Mouse (Mus musculus) gastrocnemius, postnatal 36 days (tissue): ENCODE data around the gene Lypd4. TPM values are rescaled to one million over a fixed set of nuclear protein-coding genes. Genes with fewer than 3 reads are reported as not detected.
A peak's percentile ranks its signal among the peaks of the same experiment; 100 is the strongest.

Experiments
- DNase-seq, 2 experiments: peaks; one replicate each; pipeline ENCODE4 v3.0.0; 2022
- intact Hi-C: fragments of 180-260 bp; cut with DNase I; formaldehyde crosslinking; loops from one replicate; pipeline ENCODE4 v1.15.1; 2025
- total RNA-seq, 2 experiments: library from RNA; stranded (reverse); gene quantifications; 2 replicates each; pipeline ENCODE4 v1.2.3; 2021

The Lypd4 gene
- total RNA-seq, 2 experiments from 2014 or later, result not detected

DNA sequence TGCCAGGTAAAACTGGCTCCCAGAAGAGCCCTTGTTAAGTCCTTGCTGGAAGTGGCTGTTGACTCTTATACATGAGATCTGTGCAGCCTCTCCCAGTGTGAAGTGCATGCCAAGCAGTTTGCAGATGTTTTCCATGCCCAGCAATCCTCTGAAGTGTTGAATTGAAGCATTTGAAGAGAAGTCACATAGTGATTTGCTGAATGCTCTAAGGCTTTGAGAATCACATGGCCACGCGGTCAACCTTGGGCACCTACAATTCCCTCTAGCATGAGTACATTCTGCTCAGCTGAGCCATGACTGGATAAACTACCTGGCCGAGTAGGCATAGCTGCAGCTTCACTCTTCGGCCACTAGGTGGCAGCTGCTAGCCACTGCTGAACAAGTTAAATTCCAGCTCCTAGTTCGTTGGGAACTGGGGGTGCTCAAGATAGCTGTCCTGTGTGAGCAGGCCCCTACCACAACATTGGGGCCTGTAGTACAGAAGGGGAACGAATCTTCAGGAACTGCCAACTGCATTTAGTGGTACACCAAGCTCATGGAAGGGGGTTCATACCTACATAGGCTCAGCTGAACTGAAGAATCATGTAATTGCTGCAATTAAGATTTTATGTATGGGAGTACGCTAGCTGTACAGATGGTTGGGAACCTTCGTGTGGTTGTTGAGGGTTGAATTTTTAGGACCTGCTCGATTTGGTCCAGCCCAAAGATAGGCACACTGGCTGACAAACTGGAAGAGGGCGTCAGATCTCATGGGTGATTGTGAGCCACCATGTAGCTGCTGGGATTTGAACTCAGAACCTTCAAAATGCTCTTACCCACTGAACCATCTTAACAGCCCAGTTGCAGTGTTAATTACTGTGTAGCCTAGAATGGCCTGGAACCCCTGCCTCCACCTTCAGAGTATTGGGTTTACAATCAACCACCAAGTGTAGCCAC is 20.8 kb upstream of the Lypd4 start:
- peak; percentile 39 to 42 for DNase-seq
- intact Hi-C loops, result loop anchor here (2.0 to 5.0 kb wide), 2 partner anchors 14 to 62 kb away; no protein-coding TSS in a partner anchor

GRCm38 (mm10) chr7:24889431-24890220 is 19.9 kb upstream of the Lypd4 start:
- intact Hi-C loops, result loop anchor here (2.0 to 10.0 kb wide), 3 partner anchors 15 to 385 kb away; partner anchors contain the start of gene Zfp428
- no peak for DNase-seq

DNA sequence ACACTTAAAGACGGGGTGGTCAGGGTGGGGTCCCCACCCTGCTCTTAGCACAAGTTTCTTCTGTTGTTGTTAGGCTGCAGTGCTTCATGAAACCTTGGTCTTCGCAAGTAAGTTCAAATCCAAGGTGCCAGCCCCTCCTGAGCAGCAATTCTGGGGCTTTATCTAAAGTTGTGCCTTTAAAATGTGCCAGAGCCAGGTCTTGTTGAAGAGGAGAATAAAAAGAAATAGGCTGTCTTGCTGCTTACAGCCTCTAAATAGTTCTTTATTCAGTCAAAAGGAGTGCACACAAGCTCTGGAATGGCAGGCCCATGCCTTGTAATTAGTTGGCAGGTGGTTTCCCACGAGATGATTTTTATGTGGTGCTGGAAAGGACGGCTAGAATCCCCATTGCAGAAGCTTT is 17.4 kb upstream of the Lypd4 start:
- intact Hi-C loops, result loop anchor here (10.0 kb wide), 1 partner anchor 382 kb away; the partner anchor contains the start of gene Zfp428
- no peak for DNase-seq

GRCm38 (mm10) chr7:24886308-24886633 is 16.5 kb upstream of the Lypd4 start:
- DNase-seq, result no peak
- intact Hi-C loops, result loop anchor here (10.0 kb wide), 1 partner anchor 381 kb away; the partner anchor contains the start of gene Zfp428

- no peak for DNase-seq
Observed at GRCm38 (mm10) chr7:24885468-24886307, 15.9 kb upstream of the Lypd4 start.

GRCm38 (mm10) chr7:24884693-24885291 is 15.1 kb upstream of the Lypd4 start:
- no peak for DNase-seq
- intact Hi-C loops, result loop anchor here (10.0 kb wide), 1 partner anchor 380 kb away; the partner anchor contains the start of gene Zfp428

More at GRCm38 (mm10) chr7:24885468-24886307, 15.9 kb upstream of the Lypd4 start:
- intact Hi-C loops, result loop anchor here (10.0 kb wide), 1 partner anchor 381 kb away; the partner anchor contains the start of gene Zfp428

DNA sequence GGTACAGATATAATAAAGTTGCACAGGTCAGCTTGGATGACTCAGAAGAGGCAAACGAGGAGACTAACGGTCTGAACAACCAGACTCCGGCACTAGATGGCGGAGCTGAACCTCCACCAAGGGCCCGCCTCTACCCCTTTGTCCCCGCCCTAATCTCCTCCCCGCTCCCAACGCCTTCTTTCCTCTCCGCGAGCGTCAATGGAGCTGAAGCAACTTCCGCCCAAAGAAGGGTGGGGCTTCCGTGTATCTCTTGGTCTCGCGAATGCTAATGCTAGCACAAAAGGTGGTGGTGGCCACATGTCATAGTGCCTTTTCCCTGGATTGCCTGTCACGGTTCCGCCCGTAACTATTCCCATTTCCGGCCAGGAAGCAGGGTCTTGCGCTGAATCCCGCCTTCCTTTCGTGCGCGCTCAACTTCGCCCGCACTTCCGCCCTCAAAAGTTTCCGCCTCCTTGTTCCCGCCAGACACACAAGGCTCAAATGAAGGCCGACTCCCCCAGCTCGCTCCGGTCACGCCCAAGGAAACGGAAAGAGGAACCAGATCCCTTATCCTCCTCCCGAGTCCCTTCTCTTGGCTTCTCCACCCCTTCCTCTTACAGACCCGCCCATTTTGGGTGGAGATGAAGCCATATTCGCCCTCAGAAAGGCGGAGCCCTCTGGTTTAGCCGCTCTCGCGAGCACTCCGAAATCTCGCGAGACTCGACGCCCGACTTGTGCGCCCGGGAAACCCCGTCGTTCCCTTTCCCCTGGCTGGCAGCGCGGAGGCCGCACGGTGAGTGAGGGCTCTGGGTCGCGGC is 14.4 kb upstream of the Lypd4 start, which contains the start of gene Rps19:
Gene Rps19 (plus strand): TSS at position 476 of the 797 bp plus-strand sequence.
- peak; percentile 98 to 99 for DNase-seq
- intact Hi-C loops, result loop anchor here (10.0 kb wide), 1 partner anchor 379 kb away; the partner anchor contains the start of gene Zfp428

GRCm38 (mm10) chr7:24882416-24883199 is 12.9 kb upstream of the Lypd4 start:
- DNase-seq, result no peak
- intact Hi-C loops, result loop anchor here (10.0 kb wide), 1 partner anchor 378 kb away; the partner anchor contains the start of gene Zfp428

DNA sequence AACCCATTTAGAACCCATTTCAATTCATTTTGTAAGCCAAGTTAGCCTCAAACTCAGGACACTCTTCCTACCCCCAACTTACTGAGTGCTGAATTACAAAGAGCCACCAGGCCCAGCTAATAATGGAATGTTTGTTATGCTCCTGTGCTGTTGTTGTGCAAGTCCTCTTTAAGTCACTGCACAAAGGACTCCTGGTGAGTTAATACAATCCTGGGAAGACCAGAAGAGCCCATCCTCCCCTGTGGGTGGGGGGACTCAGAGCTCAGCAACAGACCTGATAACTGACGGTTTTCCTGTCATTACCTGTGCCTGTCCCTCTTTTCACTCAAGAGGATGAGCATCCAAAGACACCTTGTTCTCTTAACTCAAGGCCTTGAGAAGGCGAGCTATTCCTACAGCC is 9.9 kb upstream of the Lypd4 start:
- intact Hi-C loops, result loop anchor here (10.0 kb wide), 1 partner anchor 375 kb away; the partner anchor contains the start of gene Zfp428

DNA sequence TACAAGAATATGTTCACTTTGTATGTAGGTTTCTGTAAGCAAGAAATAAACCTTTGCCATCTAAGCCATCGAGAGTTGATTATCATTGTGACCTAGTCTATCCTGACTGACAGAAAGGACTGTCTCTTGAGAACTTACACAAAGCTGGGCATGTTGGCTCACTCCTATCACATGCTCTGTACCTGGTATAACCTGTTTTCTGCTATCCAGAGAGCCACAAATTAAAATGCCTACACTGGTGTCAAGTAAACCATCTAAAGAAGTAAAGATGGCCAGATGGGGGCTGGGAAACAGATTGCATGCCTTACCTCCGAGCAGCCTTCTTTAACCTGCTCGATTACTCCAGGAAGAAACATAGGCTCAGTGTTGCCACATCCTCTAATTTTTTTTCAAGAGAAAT is 7.8 kb upstream of the Lypd4 start:
- DNase-seq, result no peak
- intact Hi-C loops, result no loop called here

More for the DNA sequence above, 9.9 kb upstream of the Lypd4 start:
- no peak for DNase-seq

DNA sequence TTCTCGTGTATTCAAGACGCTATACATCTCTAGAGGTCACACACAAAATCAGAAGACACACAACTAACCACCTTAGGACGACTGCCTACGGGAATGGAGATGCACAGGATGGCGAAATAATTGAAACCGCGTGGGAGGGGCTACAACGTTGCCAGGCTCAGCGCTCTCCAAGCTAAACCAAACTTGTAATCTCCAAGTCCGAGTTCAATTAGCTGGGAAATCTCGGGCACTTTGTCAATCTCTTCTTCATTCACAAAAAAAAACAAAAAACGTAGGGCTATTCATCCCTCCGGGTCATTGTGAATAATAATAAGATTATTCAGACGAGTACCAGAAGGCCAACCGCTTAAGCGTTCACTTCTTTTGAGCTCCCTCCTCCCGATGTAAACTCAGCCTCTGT is 661 bp downstream of the Lypd4 start:
- no peak for DNase-seq
- intact Hi-C loops, result no loop called here

GRCm38 (mm10) chr7:24864156-24864555 is 5.6 kb downstream of the Lypd4 start:
- DNase-seq, result no peak
- intact Hi-C loops, result no loop called here

DNA sequence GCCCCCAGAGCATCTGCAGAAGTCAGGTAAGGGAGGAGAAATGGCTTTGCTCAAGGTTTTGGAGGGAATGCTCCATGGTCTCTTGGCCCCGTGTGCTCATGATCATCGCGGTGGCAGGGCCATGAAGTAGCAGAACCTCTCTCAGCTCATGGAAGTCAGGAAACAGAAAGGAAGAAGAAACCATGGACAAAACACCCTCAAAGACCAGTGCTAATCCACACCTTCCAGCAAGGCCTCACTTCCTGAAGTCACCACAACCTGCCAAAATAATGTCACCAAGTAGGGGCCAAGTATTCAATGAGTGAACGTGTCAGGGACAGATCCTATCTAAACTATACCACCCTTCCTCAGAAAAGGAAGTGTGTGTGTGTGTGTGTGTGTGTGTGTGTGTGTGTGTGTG is 6.9 kb downstream of the Lypd4 start:
- DNase-seq, result no peak
- intact Hi-C loops, result no loop called here

- intact Hi-C loops, result no loop called here
Observed at GRCm38 (mm10) chr7:24861913-24862312, 7.8 kb downstream of the Lypd4 start, which contains the start of gene Gm9844. TSS of gene Gm9844 (plus strand) at chr7:24862213.

DNA sequence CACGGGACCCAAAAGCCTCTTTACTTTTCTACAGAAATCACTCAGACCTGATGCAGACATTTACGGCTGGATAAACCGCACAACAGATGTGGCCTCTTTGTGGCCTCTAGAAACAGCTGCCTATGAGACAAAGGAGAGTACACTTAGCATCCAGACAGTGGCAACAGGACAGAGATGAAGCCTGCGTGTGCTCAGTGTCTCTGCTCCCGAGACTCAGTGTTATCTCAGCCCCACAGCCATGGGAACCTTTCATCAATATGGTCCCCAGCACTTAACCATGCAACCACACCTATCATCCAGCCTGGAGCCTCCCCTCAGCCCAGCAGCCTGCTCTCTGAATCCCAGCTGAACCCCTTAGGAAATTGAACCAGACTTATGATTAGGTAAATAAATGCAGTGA is 10.5 kb downstream of the Lypd4 start:
- DNase-seq, result no peak
- intact Hi-C loops, result no loop called here

More at GRCm38 (mm10) chr7:24861913-24862312, 7.8 kb downstream of the Lypd4 start, which contains the start of gene Gm9844:
- no peak for DNase-seq

- intact Hi-C loops, result no loop called here
- no peak for DNase-seq
Observed at GRCm38 (mm10) chr7:24856460-24857120, 13.2 kb downstream of the Lypd4 start.

DNA sequence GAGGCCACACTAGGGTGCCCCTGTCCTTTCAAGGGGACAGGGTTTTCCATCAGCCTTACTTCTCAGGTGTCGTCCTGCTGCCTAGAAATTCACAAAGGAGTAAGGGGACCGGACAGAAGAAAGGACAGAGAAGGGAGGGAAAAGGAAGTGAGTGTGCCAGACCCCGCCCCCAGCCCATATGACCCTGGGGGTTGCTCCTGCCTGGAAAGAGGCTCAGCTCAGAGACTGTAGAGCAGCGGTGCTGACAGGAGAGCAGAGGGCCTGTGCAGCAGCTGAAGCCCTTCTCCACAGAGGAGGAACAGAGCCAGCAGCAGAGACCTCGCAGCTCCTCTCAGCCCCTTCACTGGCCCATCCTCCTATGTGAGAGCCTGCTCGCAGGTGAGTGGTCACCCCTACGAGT is 16.0 kb downstream of the Lypd4 start:
- no peak for DNase-seq
- intact Hi-C loops, result no loop called here
